Mouse (Mus musculus): ENCODE results near the gene Ccdc186. TPM values are rescaled to one million over a fixed set of nuclear protein-coding genes. Genes with fewer than 3 reads are reported as not detected.

Gene Ccdc186
- total RNA-seq (2021), result 10 to 100 TPM; 24.8 to 25.6 TPM
- long read RNA-seq, experiment 1, full-length matches to known transcripts, result 4 of 13 reads
- long read RNA-seq, experiment 1, partial matches to known transcripts, result 6 of 13 reads
- long read RNA-seq, experiment 1, other reads (novel, unspliced or antisense), result 3 of 13 reads
- long read RNA-seq, experiment 2, full-length matches to known transcripts, result 7 of 15 reads
- long read RNA-seq, experiment 2, partial matches to known transcripts, result 2 of 15 reads
- long read RNA-seq, experiment 2, other reads (novel, unspliced or antisense), result 6 of 15 reads

DNA sequence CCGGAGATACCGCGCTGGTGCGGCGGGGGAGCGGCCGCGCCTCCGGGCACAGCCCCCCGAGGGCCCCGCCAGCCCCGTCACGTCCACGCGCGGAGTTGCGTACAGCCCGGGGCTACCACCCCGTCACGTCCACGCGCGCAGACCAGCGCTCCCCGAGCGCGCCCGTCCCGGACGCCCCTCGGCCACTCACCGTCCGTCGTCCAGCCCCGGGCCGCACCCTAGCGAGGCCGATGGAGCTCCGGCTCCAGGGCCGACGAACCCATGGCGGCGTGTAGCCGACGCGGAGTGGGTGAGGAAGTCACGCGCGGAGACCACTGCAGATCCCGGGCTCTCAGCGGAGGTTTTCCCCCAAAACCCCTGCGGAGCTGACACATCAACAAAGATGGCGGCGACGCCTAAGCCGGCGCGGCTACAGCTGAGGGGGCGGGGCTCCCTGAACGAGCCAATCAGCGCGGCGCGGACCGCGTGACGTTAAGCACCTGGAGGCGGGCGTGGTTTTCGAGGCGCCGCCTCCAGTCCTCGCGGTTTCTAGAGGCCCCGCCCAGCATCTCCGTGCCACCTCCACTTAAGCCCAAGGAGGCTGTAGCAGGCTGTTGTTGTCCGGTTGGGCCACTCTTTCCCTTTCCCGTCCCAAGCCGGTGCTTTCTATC lies at the start of gene Ccdc186:
Gene Ccdc186, minus strand, starts transcription at position 393 of the 650 bp plus-strand sequence.
- DNase-seq (ENCODE audit: low spot score), result peak; percentile 96

DNA sequence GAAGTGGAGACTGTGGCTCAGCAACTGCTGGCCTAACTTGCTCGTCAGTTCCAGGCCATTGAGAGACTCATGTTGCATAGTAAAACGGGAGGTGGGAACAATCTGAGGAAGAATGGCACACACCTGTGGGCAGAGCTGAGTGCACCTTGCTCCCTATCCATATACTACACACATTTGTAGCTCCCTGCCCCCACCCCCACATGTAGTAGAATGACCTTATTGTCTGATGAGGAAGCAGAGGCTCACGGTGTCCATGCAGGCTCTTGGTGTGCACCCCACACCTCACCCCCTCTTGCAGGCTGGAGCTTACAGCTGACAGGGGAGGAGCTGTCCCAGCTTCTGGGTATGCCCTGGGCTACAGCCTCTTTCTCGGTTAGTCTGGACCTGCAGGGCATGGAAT lies 45.7 kb upstream of the Ccdc186 start:
- DNase-seq (ENCODE audit: low spot score), result no peak

DNA sequence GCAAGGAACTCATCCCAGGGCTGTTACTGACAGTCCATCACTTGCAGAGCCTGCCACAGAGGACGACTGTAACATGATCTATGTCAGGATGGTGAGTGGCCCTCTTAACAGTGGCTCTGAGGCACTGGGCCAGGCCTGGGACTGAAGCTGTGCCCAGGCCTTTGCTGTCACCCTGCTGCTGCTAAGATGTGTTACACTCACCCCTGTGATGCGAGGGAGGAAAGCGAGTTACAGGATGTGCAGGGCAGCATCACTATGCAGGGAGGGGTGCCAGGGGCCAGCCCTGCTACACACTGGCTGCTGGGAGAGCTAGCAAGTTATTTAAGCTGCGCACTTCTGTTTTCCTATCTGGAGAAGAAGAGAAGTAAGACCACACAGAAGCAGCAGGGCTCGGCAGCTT lies 34.5 kb upstream of the Ccdc186 start:
- DNase-seq (ENCODE audit: low spot score), result no peak

DNA sequence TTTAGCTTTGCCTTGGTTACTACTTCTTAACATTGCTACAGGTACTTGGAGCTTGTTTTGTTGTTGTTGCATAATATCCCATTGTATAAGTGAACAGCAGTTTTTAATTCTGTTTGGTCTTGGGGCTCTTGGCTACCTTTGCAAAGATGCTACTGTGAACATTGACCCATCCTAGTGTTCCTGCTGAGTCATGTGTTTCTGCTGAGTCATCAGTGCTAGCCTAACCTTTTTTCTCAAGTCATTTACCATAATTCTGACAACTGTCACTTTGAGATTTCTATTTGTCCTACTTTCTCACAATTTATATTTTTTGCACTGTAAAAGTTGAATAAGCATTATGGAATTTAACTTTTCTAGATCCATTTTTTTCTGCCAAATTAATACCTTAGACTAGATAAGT lies 30.6 kb upstream of the Ccdc186 start:
- no peak for DNase-seq (ENCODE audit: low spot score)

DNA sequence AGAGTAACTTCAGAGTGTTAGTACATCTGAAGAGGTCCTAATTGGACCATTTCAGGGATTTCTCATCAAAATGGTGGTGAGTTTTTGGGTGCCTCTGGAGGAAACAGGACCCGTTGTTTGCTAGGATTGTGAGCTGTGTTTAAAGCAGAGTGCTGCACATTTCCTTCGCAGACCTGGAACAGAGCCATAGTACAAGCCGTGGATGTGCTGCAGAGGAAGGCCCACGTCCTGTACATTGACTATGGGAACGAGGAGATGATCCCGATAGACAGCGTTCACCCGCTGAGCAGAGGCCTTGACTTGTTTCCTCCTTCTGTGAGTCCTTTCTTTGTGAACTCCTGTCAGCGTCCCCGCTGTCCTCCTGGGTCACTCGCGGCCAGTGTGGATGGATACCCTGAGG lies 21.0 kb upstream of the Ccdc186 start:
- DNase-seq (ENCODE audit: low spot score), result no peak

DNA sequence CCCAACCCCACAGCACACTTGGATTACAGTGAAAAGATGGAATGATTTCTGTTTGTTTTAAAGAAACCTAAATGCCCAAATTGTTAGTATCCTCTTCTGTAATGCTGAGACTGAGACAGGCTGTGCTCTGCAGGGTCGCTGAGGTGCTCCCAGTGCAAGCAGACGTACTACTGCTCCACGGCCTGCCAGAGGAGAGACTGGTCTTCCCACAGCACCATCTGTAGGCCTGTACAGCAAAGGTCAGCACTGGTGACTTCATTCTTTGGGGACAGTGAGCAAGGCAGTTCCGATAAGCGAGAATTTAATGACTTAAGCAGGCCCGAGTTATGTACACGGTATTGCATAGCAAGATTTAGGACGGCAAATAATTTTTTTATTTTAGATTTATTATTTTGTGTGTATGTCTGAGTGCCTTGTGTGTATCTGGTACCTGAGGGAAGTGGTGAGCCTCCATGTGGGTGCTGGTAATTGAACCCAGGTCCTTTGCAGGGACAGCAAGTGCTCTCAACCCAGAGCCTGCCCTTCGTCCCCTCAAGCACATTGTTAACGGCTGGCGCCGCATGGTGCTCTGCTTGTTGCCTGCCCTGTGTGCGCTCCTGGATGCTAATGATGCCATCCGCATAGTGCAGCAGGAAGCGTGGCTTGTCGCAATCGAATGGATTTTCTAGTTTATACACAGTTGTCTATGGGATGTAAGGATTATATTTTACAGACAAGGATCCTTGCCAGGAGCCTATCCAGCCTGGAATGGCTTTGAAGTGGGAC lies 17.1 kb upstream of the Ccdc186 start:
- DNase-seq (ENCODE audit: low spot score), result peak; percentile 32

DNA sequence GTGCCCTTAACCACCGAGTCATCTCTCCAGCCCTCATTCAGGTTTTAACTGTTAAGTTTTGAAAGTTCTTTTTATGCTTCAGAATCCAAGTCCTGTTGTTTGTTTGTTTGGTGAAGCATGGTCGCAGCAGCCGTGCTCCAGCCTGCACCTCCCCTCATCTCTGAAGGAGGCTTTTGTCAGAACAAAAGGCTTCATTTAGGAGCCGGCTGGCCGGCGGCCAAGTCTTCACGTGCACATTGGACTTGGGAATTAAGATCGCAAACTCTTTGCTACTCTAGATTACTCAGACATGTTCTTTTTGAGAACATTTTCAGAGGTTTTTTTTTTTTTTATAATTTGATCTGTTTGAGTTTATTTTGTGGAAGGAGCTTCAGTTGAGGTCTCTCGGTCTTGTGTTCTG lies 13.3 kb upstream of the Ccdc186 start:
- no peak for DNase-seq (ENCODE audit: low spot score)

DNA sequence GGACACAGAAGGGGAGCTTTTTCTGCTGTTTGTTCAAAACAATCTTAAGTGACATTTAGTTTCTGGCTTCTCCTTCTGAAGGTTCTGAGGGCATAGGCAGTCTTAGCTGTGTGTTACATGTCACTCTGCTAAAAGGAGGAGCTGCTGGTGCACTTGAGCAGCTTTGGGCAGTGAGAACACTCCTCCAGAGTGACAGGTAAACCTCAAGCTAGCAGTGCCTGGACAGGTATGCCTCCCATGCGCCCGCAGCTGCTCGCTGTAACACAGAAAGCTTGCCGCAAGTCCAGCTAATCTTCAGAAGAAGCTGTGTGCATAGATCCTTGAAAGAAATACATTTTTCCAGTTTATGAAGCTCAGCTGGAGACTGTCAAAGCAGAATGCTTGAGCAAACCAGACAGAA lies 8.2 kb upstream of the Ccdc186 start:
- DNase-seq (ENCODE audit: low spot score), result no peak

DNA sequence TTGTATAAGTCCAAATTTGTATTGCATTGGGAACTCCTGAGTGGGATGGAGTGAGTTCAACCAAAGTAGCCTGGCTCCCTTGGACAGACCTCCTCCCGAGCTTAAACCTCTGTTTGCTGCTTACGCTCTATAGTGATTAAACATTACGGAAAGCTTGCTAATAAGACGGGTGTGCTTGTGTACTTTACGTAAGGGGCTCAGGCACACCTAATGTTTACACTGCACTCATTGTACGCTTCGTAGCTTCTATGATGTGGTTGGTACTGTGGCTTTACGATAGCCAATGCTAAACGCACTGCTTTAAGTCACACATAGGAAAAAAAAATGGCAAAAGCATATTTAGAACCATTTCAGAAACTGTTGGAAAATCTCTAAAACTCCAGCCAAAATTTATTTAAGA lies 7.3 kb upstream of the Ccdc186 start:
- DNase-seq (ENCODE audit: low spot score), result no peak

DNA sequence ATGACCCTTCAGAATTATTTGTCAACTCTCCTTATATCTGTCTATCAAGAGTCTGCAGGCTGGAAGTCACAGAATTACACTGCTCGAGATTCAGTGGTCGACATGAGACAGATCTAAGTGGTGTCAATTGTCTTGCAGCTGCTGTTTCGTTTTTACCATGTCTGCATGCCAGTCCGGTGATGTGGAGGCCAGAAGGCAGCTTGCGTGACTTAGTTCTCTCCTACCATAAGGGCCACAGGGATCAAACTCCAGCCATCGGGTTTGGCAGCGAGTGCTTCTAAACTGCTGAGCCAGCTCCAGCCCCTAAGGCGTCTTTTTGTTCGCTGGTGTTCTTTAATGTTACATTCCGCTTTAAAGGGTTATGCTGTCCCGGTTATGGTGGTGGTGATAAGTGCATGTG lies 6.3 kb upstream of the Ccdc186 start:
- DNase-seq (ENCODE audit: low spot score), result no peak

DNA sequence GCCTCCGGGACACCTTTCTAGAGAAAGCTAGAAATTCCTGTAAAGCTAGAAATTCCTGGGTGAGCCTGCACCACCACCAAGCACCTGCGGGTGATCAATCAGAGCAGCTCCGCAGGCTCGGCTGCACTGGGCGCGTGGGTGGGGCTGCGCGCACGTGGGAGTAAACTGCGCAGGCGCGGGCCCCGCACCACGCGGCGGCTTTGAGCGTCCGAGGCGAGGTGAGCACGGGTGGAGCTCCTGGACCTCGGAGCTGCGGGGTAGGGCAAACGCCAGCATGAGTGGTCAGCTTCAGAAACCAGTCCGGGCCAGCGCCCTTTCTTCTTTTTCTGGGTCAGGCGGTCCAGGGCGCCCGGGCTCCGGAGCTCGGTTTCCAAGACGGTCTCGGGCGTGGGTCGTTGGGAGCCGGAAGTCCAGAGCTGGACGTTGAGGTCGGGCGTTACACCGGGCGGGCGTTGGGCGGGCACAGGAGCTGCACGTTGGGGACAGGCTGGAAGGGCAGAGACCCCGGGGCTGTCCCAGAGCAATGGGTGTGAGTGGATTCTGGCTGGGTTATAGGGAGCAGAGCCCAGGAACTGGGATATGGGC lies 4.1 kb upstream of the Ccdc186 start, which contains the start of gene Tdrd1:
Gene Tdrd1, plus strand, starts transcription at position 163 of the 585 bp plus-strand sequence.
- no peak for DNase-seq (ENCODE audit: low spot score)

DNA sequence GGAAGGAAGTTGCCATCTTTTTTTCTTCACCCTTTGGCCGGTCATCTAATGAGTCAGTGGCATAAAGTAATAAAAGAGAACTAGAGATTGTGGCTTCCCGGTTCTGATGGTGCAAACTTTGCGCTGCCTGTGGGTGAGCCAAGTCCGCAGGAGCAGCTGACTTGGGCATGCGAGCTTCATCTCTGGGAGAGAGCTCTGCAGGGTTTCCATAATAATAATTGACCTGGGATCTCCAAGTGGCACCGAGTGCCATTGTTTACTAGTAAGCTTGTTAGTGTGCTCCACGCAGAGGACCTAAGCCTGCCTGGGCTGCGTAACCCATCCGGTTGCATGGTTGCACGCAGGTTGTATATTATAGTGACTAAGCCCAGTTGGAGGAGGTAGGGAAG lies 452 bp upstream of the Ccdc186 start:
- DNase-seq (ENCODE audit: low spot score), result no peak

DNA sequence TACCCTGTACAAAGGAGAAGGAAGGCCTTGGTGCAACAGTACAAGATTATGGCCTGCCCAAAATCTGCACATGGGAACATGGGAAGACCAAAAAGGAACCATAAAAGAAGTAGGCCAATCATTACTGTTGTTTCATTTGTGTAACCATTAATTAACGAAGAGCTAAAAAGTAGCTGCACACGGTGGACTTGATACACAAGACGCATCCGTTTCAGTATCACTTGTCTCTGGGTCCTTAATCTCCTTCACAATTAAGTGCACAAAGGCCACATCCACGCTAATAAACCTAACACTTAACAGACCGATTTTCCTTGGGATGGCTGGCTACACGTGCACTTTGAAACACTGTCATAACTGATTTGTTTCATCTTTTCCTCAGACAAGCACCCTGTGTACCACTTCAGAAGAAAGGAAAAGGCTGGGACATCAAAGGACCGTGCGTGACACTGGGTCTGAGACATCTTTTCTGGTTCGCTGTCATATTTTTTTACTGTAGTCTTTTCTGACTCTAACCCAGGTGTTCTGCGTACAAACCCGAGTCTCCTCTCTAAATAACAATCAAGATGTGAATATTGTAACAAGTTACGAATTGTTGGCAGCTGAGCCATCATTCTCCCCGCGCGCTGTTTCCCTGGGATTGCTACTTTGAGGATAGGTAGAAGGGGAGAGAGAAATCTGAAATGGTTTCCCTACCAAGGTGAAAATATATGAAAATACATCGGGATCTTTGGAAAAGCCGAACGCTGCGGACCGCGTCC lies 771 bp downstream of the Ccdc186 start:
- no peak for DNase-seq (ENCODE audit: low spot score)

DNA sequence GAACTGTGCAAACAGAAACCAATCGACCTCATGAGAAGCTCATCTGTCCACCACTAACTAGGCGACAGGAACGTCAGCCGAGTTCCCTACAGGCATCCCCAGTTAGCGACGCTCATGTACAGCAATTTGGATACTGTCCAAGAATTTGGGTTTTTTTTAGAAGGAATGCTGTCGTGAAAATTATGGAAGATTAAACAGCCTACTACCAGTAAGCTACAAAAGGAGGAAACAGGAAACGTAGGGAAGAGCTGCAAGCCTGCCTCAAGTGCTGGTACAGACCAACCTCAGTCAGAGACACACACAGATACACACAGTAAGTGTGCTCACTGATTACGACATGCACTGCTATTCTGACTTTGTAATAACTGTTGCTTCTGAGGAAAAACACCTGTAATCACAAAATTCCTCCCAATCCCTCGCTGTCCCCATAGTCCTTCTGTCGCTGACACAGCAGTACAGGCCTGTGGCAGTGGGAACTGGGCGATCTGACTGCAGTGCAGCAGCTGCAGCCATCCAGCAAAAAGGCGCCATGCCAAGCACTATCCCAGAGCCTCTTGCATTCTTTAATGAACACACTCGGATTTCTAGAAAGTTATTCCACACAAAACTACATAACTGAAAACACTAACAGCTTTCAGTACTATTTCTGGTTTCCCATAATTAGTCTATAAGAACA lies 4.0 kb downstream of the Ccdc186 start:
- DNase-seq (ENCODE audit: low spot score), result peak; percentile 18

DNA sequence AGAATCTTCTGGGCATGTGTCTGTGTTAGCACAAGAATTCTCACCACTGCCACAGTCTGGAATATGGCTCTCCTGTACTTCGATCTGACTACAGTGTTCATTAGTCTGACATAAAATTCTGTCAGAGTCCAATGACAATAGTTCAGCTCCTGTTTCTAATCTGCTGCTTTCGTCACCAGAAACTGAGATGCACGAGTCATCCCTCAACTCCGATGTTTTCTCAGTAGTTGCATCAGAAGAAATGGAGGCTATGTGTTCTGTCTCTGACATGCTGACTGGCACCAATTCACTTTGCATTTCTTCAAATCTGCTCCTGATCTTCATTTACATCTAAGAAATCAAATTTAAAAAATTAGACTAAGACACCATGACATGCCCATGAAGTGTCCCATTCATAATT lies 8.6 kb downstream of the Ccdc186 start:
- DNase-seq (ENCODE audit: low spot score), result no peak

DNA sequence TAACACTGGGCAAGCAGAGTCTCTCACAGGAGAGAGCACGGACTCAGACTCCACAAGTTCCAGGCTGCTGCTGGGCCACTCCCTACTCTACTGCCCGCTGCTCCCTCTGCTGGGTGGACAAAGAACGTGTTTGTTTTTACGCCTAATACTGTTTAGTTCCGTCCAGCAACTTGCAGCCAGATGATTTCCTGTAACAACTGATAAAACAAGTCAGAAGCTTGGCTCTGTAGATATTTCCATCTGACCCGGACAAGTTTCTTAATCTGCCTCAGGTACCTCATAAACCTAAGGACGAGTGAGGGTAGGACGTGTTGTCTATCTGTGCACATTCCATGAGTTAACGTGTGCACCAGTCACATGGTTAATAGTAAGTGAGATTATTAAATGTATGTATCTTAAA lies 10.4 kb downstream of the Ccdc186 start:
- DNase-seq (ENCODE audit: low spot score), result peak; percentile 68

DNA sequence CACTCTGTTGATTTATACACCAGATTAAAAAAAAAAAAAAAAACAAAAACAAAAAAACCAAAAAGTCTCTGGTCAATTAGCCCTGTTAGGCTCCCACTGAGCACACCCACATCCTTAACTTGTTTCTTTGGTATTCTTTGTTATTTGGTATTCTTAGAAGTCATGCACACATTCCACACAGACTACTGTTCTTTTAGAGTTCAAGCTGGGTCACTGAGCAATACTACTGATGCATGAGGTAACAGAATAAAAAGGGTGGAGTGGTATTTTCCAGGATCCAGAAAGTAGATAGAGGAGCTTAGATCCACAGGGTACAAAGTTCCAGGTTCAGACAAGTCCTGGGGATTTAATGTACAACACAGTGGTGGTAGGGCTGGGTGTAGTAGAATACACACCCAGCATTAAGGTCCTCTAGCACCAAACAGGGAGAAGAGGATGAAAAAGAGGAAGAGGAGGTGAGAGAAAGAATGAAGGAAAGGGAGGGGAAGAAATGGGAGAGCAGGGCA lies 11.3 kb downstream of the Ccdc186 start:
- DNase-seq (ENCODE audit: low spot score), result no peak

DNA sequence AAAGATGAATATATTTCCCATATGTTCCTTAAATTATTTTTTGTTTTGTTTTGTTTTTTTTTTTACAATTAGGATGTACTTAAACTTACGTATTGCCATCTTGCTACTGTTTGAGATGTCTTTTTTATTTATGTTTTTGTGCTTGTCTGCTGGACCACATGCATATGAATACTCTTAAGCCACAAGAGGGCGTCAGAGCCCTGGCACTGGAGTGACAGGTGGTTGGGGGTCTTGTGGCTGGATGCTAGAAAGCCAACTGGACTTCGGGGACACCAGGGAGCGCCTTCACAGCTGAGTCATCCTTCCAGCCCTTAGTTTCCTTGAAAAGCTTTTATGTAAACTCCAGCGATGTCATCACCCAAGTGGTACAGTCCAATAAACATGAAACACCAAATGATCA lies 13.2 kb downstream of the Ccdc186 start:
- DNase-seq (ENCODE audit: low spot score), result no peak

DNA sequence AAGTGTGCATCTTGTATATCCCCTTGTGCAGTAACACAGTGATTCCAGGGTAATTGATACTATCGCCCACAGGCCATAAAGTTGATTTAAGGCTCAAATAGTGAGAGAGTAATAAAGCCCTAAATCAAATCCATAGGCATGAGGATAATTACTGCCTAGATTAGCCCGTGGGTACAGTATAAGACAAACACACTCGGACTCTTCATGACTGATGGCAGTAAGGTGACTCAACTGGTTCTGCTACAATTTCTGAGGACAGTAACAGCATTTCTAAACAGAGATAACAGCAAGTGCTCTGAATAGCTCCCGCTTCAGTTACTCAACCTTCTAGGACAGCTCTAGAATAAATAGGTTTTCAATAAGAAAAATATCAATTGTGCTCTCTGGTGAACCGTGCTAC lies 14.9 kb downstream of the Ccdc186 start:
- no peak for DNase-seq (ENCODE audit: low spot score)

DNA sequence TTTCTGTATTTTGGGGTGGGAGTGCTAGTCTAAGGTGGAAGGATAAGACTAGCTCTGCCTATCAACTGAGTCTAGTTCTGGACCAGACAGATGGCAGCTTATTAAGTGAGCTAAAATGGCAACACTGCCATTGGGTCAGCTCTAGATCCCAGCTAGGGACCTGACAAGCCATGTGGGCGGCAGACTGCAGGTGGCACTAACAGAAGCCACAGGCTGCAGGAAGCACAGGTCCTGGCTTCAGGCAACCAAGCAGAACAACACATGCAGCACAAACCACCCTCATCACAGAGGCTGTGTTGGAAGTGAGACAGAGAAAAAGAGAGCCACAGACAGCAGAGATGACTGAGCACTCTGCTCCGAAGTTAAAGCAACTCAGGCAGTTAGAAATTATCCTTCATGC lies 16.6 kb downstream of the Ccdc186 start:
- DNase-seq (ENCODE audit: low spot score), result no peak

DNA sequence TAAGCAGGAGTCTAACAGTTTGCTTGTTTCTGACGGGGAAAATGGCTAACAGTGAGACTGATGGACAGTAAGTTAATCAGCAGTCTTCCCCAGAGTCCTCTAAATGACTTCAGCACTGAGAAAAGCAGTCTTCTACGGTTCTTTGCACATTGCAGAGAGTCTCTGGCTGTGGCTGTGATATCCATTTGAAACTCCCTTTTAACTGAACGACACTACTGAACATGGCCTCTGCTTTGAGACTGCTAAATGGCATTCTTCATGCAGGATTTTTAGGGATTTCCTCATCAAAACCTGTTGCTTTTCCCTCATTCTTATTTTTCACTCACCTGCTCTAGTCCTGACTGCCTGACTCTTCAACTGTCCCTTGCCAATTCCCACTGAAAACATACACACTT lies 19.6 kb downstream of the Ccdc186 start:
- no peak for DNase-seq (ENCODE audit: low spot score)

Measured in gastrocnemius, adult 18-20 months (tissue).